In the genomic region with DNA sequence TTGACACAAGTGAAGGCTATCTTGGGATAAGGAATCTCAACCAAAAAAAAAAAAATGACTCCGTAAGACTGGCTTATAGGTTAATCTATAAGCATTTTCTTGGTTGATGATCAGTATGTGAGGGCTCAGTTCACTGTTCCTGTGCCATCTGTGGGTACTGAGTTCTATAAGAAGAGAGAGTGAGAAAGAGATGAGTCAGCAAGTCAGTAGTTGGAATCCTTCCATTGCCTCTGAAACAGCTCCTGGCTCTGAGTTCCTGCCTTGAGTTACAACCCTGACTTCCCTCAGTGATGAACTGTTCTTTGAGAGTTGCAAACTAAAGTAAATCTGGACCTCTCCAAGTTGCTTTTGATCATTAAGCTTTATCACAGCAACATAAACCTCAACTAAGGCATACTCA, we compare ENCODE assay signal across 22 mouse cellular contexts.
DNase-seq lines count a peak whose midpoint lies in the region; ATAC-seq and TF ChIP-seq lines count a peak whose summit lies in the region.
"Had no signal": no experiment of that assay in that cellular context is flagged by ENCODE, and none has a peak within 500 bp of the region (broad histone marks: within the 10 kb centered on the region; RNA-seq: fewer than 3 reads in every experiment).

No protein-coding gene starts in this region.

- H3K4me3 ChIP-seq in cerebellum, adult 2 months (replicated peaks; ENCODE audit: insufficient read depth, low read depth, low read length) = no peak overlapping the region
- H3K4me3 ChIP-seq: embryonic facial prominence, embryonic 10.5 days; embryonic facial prominence, embryonic 12.5 days; forebrain, embryonic 10.5 days; forebrain, embryonic 12.5 days had no signal

- TF ChIP-seq CTCF in cerebellum, adult 2 months (IDR thresholded peaks at IDR 0.05; ENCODE audit: borderline replicate concordance, insufficient read depth, low read depth, low read length) = no peak

- ATAC-seq in frontal cortex, adult (ENCODE audit: low TSS enrichment) = peak; percentile 84
- ATAC-seq: activated CD4-positive, CD25-positive, alpha-beta regulatory T cell, adult 4 months; forebrain, embryonic 14.5 days; forebrain, embryonic 16.5 days; Patski had no signal

- DNase-seq in frontal cortex, postnatal 10 days (ENCODE audit: low spot score in 2 of 2) = no peak
- DNase-seq in 3T3-L1 (ENCODE audit: low read depth, low spot score) = peak; percentile 51
- peak; percentile 41 for DNase-seq in brain, adult 2 months (ENCODE audit: low read depth, low spot score)
- DNase-seq in cerebellum, adult 2 months = no peak
- no peak for DNase-seq in gastrocnemius, postnatal 10 days
- DNase-seq: adrenal gland, adult 8-10 months; adrenal gland, postnatal 14 days; adrenal gland, postnatal 36 days; cerebellum, adult 11 months; cerebellum, adult 18-20 months; cerebellum, adult 9-10 months; cerebellum, postnatal 10 days; cerebellum, postnatal 25 days had no signal

- no peaks in the 10 kb centered on the region for H3K4me1 ChIP-seq in cerebellum, adult 2 months (ENCODE audit: control insufficient read depth, insufficient read depth, low read length)
- H3K4me1 ChIP-seq: embryonic facial prominence, embryonic 12.5 days; forebrain, embryonic 10.5 days; forebrain, embryonic 12.5 days had no signal

- H3K27me3 ChIP-seq in cerebellum, adult 2 months (ENCODE audit: control insufficient read depth, insufficient read depth, low read length) = no peaks in the 10 kb centered on the region
- H3K27me3 ChIP-seq: embryonic facial prominence, embryonic 12.5 days; forebrain, embryonic 12.5 days; Patski had no signal

- TF ChIP-seq POLR2A in cerebellum, adult 2 months (IDR thresholded peaks at IDR 0.05; ENCODE audit: borderline replicate concordance, insufficient read depth, low read length) = no peak

- 98% methylated on average over 1 of the region's 1 CpGs for WGBS in cerebellum, adult 2 months

- H3K27ac ChIP-seq in cerebellum, adult 2 months (ENCODE audit: insufficient read depth, low read length) = no peak overlapping the region
- H3K27ac ChIP-seq: embryonic facial prominence, embryonic 10.5 days; embryonic facial prominence, embryonic 12.5 days; forebrain, embryonic 10.5 days; forebrain, embryonic 12.5 days had no signal

Comparison
In these comparisons a context has a peak if more than half of its experiments do, and no peak if none do; other contexts are left out.
1. DNase-seq: peak in 3T3-L1 (single experiment) and brain, adult 2 months (single experiment); none in frontal cortex, postnatal 10 days (0 of 2), cerebellum, adult 2 months (0 of 2) and gastrocnemius, postnatal 10 days (single experiment).